In genomic region chr4:103737185-103737584, GRCm38 (mm10) we compare ENCODE assay signal across 22 mouse cellular contexts.
"Had no signal": no experiment of that assay in that cellular context is flagged by ENCODE, and none has a peak within 500 bp of the region (broad histone marks: within the 10 kb centered on the region; RNA-seq: fewer than 3 reads in every experiment).

No protein-coding gene starts in this region.

- H3K4me3 ChIP-seq: kidney, embryonic 15.5 days; left cerebral cortex, adult 2 months; midbrain, embryonic 12.5 days; midbrain, embryonic 15.5 days; myocyte; neural tube, embryonic 13.5 days; stomach, embryonic 15.5 days had no signal

- DNase-seq: kidney, adult 8-10 months; kidney, postnatal 10 days; kidney, postnatal 36 days; layer of hippocampus, postnatal 36 days; liver, postnatal 0 days; lung, embryonic 14.5 days; retina, postnatal 1 day; right cerebral cortex, postnatal 25 days; spleen, adult 18-20 months; thymus, postnatal 25 days had no signal

- H3K4me2 ChIP-seq: kidney, embryonic 15.5 days; liver, embryonic 11.5 days; lung, embryonic 14.5 days; midbrain, embryonic 12.5 days; midbrain, embryonic 15.5 days; neural tube, embryonic 13.5 days; stomach, embryonic 15.5 days had no signal

- H3K9me3 ChIP-seq: kidney, embryonic 15.5 days; midbrain, embryonic 12.5 days; midbrain, embryonic 15.5 days; neural tube, embryonic 13.5 days; stomach, embryonic 15.5 days had no signal

- H3K36me3 ChIP-seq: kidney, embryonic 15.5 days; midbrain, embryonic 12.5 days; midbrain, embryonic 15.5 days; neural tube, embryonic 13.5 days; stomach, embryonic 15.5 days had no signal

- H3K27me3 ChIP-seq: kidney, embryonic 15.5 days; midbrain, embryonic 12.5 days; midbrain, embryonic 15.5 days; neural tube, embryonic 13.5 days; stomach, embryonic 15.5 days had no signal

- ATAC-seq: intestine, postnatal 0 days; liver, postnatal 0 days; lung, postnatal 0 days; midbrain, embryonic 15.5 days had no signal

- H3K4me1 ChIP-seq: midbrain, embryonic 12.5 days; midbrain, embryonic 15.5 days; neural tube, embryonic 13.5 days; stomach, embryonic 15.5 days had no signal

- H3K9ac ChIP-seq: kidney, embryonic 15.5 days; liver, embryonic 14.5 days; liver, postnatal 0 days; lung, embryonic 14.5 days; midbrain, embryonic 12.5 days; midbrain, embryonic 15.5 days; neural tube, embryonic 13.5 days; stomach, embryonic 15.5 days had no signal

- H3K27ac ChIP-seq: kidney, embryonic 15.5 days; left cerebral cortex, adult 2 months; liver, embryonic 14.5 days; macrophage; midbrain, embryonic 12.5 days; midbrain, embryonic 15.5 days; neural tube, embryonic 13.5 days; stomach, embryonic 15.5 days had no signal
